Mouse (Mus musculus): Measurements from ENCODE around the gene Palld. TPM values are rescaled to one million over a fixed set of nuclear protein-coding genes. Genes with fewer than 3 reads are reported as not detected.

Palld gene
- polyA plus RNA-seq, 1 experiment from 2014 or later, result 83.1 TPM

GRCm38 (mm10) chr8:61708586-61709305 is 193.7 kb downstream of the Palld start:
- H3K4me3 ChIP-seq (replicated peaks; ENCODE audit: low read length), result no peak overlapping the region
- peaks cover 11% of the 10 kb centered on the region for H3K4me1 ChIP-seq (ENCODE audit: control insufficient read depth, insufficient read depth, low read length)
- H3K9me3 ChIP-seq (replicated peaks; ENCODE audit: control insufficient read depth, low read length), result no peaks in the 10 kb centered on the region
- 85% methylated on average over 8 of the region's 8 CpGs for WGBS
- H3K27me3 ChIP-seq (ENCODE audit: control insufficient read depth, insufficient read depth, low read length), result no peaks in the 10 kb centered on the region
- H3K27ac ChIP-seq (ENCODE audit: low read length), result no peak overlapping the region
- H3K9ac ChIP-seq (ENCODE audit: low read length), result no peak overlapping the region
- H3K36me3 ChIP-seq (ENCODE audit: control insufficient read depth, insufficient read depth, low read length), result no peaks in the 10 kb centered on the region
- H3K4me2 ChIP-seq (ENCODE audit: low read depth, low read length), result no peak overlapping the region
- ATAC-seq (ENCODE audit: insufficient read depth, low FRiP score), result no peak

GRCm38 (mm10) chr8:61705491-61705890 is 197.0 kb downstream of the Palld start:
- H3K4me3 ChIP-seq (replicated peaks; ENCODE audit: low read length), result no peak overlapping the region
- no peak overlapping the region for H3K4me2 ChIP-seq (ENCODE audit: low read depth, low read length)
- no peak overlapping the region for H3K9ac ChIP-seq (ENCODE audit: low read length)
- H3K9me3 ChIP-seq (replicated peaks; ENCODE audit: control insufficient read depth, low read length), result 0 out of 2 replicates have a peak, but pooled peaks cover 1% of the 10 kb centered on the region
- WGBS, result 71% methylated on average over 3 of the region's 3 CpGs
- ATAC-seq (ENCODE audit: insufficient read depth, low FRiP score), result no peak
- no peak overlapping the region for H3K27ac ChIP-seq (ENCODE audit: low read length)
- no peaks in the 10 kb centered on the region for H3K36me3 ChIP-seq (ENCODE audit: control insufficient read depth, insufficient read depth, low read length)
- no peaks in the 10 kb centered on the region for H3K27me3 ChIP-seq (ENCODE audit: control insufficient read depth, insufficient read depth, low read length)
- H3K4me1 ChIP-seq (ENCODE audit: control insufficient read depth, insufficient read depth, low read length), result peaks cover 10% of the 10 kb centered on the region; the same call in 1 of the 2 replicates

GRCm38 (mm10) chr8:61702122-61702521 is 200.4 kb downstream of the Palld start:
- H3K9ac ChIP-seq (ENCODE audit: low read length), result no peak overlapping the region
- H3K4me3 ChIP-seq (replicated peaks; ENCODE audit: low read length), result no peak overlapping the region
- no peak overlapping the region for H3K4me2 ChIP-seq (ENCODE audit: low read depth, low read length)
- H3K36me3 ChIP-seq (ENCODE audit: control insufficient read depth, insufficient read depth, low read length), result no peaks in the 10 kb centered on the region
- 0 out of 2 replicates have a peak, but pooled peaks cover 3% of the 10 kb centered on the region for H3K9me3 ChIP-seq (replicated peaks; ENCODE audit: control insufficient read depth, low read length)
- peaks cover 10% of the 10 kb centered on the region; the same call in 1 of the 2 replicates for H3K4me1 ChIP-seq (ENCODE audit: control insufficient read depth, insufficient read depth, low read length)
- ATAC-seq (ENCODE audit: insufficient read depth, low FRiP score), result no peak
- 72% methylated on average over 8 of the region's 8 CpGs for WGBS
- H3K27ac ChIP-seq (ENCODE audit: low read length), result no peak overlapping the region
- no peaks in the 10 kb centered on the region for H3K27me3 ChIP-seq (ENCODE audit: control insufficient read depth, insufficient read depth, low read length)

GRCm38 (mm10) chr8:61700932-61701681 is 201.4 kb downstream of the Palld start:
- Histone ChIP-seq H3K36me3 (ENCODE audit: control insufficient read depth, insufficient read depth, low read length) (no peaks in the 10 kb centered on the region), H3K27ac (ENCODE audit: low read length) (no peak overlapping the region), H3K9me3 (replicated peaks; ENCODE audit: control insufficient read depth, low read length) (0 out of 2 replicates have a peak, but pooled peaks cover 3% of the 10 kb centered on the region), H3K4me2 (ENCODE audit: low read depth, low read length) (no peak overlapping the region), H3K27me3 (ENCODE audit: control insufficient read depth, insufficient read depth, low read length) (no peaks in the 10 kb centered on the region), H3K4me3 (replicated peaks; ENCODE audit: low read length) (no peak overlapping the region), H3K4me1 (ENCODE audit: control insufficient read depth, insufficient read depth, low read length) (peaks cover 10% of the 10 kb centered on the region; the same call in 1 of the 2 replicates), H3K9ac (ENCODE audit: low read length) (no peak overlapping the region)
- ATAC-seq (ENCODE audit: insufficient read depth, low FRiP score), result no peak
- WGBS, result 74% methylated on average over 9 of the region's 9 CpGs

- no peak overlapping the region for H3K4me2 ChIP-seq (ENCODE audit: low read depth, low read length)
- no peak overlapping the region for H3K4me3 ChIP-seq (replicated peaks; ENCODE audit: low read length)
- H3K9me3 ChIP-seq (replicated peaks; ENCODE audit: control insufficient read depth, low read length), result 0 out of 2 replicates have a peak, but pooled peaks cover 3% of the 10 kb centered on the region
- H3K9ac ChIP-seq (ENCODE audit: low read length), result no peak overlapping the region
- H3K36me3 ChIP-seq (ENCODE audit: control insufficient read depth, insufficient read depth, low read length), result no peaks in the 10 kb centered on the region
- no peak overlapping the region for H3K27ac ChIP-seq (ENCODE audit: low read length)
- no peaks in the 10 kb centered on the region for H3K27me3 ChIP-seq (ENCODE audit: control insufficient read depth, insufficient read depth, low read length)
- peaks cover 7% of the 10 kb centered on the region; the same call in 1 of the 2 replicates for H3K4me1 ChIP-seq (ENCODE audit: control insufficient read depth, insufficient read depth, low read length)
- ATAC-seq (ENCODE audit: insufficient read depth, low FRiP score), result no peak
- WGBS, result 91% methylated on average over 1 of the region's 1 CpGs
Measured at GRCm38 (mm10) chr8:61700298-61700697, 202.2 kb downstream of the Palld start.

GRCm38 (mm10) chr8:61698959-61699358 is 203.5 kb downstream of the Palld start:
- Histone ChIP-seq H3K4me2 (ENCODE audit: low read depth, low read length) (no peak overlapping the region), H3K27me3 (ENCODE audit: control insufficient read depth, insufficient read depth, low read length) (no peaks in the 10 kb centered on the region), H3K9me3 (replicated peaks; ENCODE audit: control insufficient read depth, low read length) (0 out of 2 replicates have a peak, but pooled peaks cover 3% of the 10 kb centered on the region), H3K36me3 (ENCODE audit: control insufficient read depth, insufficient read depth, low read length) (no peaks in the 10 kb centered on the region), H3K4me3 (replicated peaks; ENCODE audit: low read length) (no peak overlapping the region), H3K27ac (ENCODE audit: low read length) (no peak overlapping the region), H3K9ac (ENCODE audit: low read length) (no peak overlapping the region), H3K4me1 (ENCODE audit: control insufficient read depth, insufficient read depth, low read length) (0 out of 2 replicates have a peak, but pooled peaks cover 4% of the 10 kb centered on the region)
- 82% methylated on average over 2 of the region's 2 CpGs for WGBS
- no peak for ATAC-seq (ENCODE audit: insufficient read depth, low FRiP score)

GRCm38 (mm10) chr8:61697728-61698385 is 204.6 kb downstream of the Palld start:
- peak; percentile 53; the same call in 1 of the 2 replicates for ATAC-seq (ENCODE audit: insufficient read depth, low FRiP score)
- H3K4me3 ChIP-seq (replicated peaks; ENCODE audit: low read length), result no peak overlapping the region
- 0 out of 2 replicates have a peak overlapping the region, but pooled peaks have one; percentile 1 for H3K27ac ChIP-seq (ENCODE audit: low read length)
- no peak overlapping the region for H3K4me2 ChIP-seq (ENCODE audit: low read depth, low read length)
- 58% methylated on average over 7 of the region's 7 CpGs for WGBS
- H3K4me1 ChIP-seq (ENCODE audit: control insufficient read depth, insufficient read depth, low read length), result no peaks in the 10 kb centered on the region
- H3K9me3 ChIP-seq (replicated peaks; ENCODE audit: control insufficient read depth, low read length), result 0 out of 2 replicates have a peak, but pooled peaks cover 3% of the 10 kb centered on the region
- no peak overlapping the region for H3K9ac ChIP-seq (ENCODE audit: low read length)
- no peaks in the 10 kb centered on the region for H3K36me3 ChIP-seq (ENCODE audit: control insufficient read depth, insufficient read depth, low read length)
- H3K27me3 ChIP-seq (ENCODE audit: control insufficient read depth, insufficient read depth, low read length), result no peaks in the 10 kb centered on the region

GRCm38 (mm10) chr8:61696846-61697455 is 205.5 kb downstream of the Palld start:
- WGBS, result 88% methylated on average over 2 of the region's 2 CpGs
- no peak overlapping the region for H3K4me3 ChIP-seq (replicated peaks; ENCODE audit: low read length)
- H3K27me3 ChIP-seq (ENCODE audit: control insufficient read depth, insufficient read depth, low read length), result no peaks in the 10 kb centered on the region
- H3K4me1 ChIP-seq (ENCODE audit: control insufficient read depth, insufficient read depth, low read length), result no peaks in the 10 kb centered on the region
- no peaks in the 10 kb centered on the region for H3K36me3 ChIP-seq (ENCODE audit: control insufficient read depth, insufficient read depth, low read length)
- H3K27ac ChIP-seq (ENCODE audit: low read length), result no peak overlapping the region
- 0 out of 2 replicates have a peak, but pooled peaks cover 3% of the 10 kb centered on the region for H3K9me3 ChIP-seq (replicated peaks; ENCODE audit: control insufficient read depth, low read length)
- H3K9ac ChIP-seq (ENCODE audit: low read length), result no peak overlapping the region
- no peak for ATAC-seq (ENCODE audit: insufficient read depth, low FRiP score)
- no peak overlapping the region for H3K4me2 ChIP-seq (ENCODE audit: low read depth, low read length)

Measured in stomach, embryonic 16.5 days (tissue).